Mouse (Mus musculus) E14TG2a.4 (cell line): Measurements from ENCODE around the gene Bbs9.

Experiments used
- CTCF ChIP-seq: conservative IDR thresholded peaks from 2 replicates; pipeline ENCODE4 v1.5.1; 2014; ENCODE audit warnings: low read length
- NANOG ChIP-seq: IDR thresholded peaks from 2 replicates; pipeline ENCODE4 v1.6.1; 2014; ENCODE audit warnings: borderline replicate concordance, low read length, mixed read lengths
- POU5F1 ChIP-seq: IDR thresholded peaks from 2 replicates; pipeline ENCODE4 v1.6.1; 2014; ENCODE audit warnings: low read length, borderline replicate concordance

GRCm38 (mm10) chr9:22447213-22447612 lies 28.3 kb upstream of the Bbs9 start:
- no peak for TF ChIP-seq CTCF
- no peak for TF ChIP-seq NANOG
- no peak for TF ChIP-seq POU5F1
